Mouse (Mus musculus) v-Abl transformed pro-B cells (cell line): ENCODE data around the gene Traf3ip3.

Experiments used
- in situ Hi-C, 2 experiments: fragments of 400-800 bp; cut with MboI; formaldehyde crosslinking; loops; one replicate each; pipeline ENCODE4 v1.15.1; 2025; ENCODE audit not compliant: unreplicated experiment in 2 of 2

Traf3ip3 gene

DNA sequence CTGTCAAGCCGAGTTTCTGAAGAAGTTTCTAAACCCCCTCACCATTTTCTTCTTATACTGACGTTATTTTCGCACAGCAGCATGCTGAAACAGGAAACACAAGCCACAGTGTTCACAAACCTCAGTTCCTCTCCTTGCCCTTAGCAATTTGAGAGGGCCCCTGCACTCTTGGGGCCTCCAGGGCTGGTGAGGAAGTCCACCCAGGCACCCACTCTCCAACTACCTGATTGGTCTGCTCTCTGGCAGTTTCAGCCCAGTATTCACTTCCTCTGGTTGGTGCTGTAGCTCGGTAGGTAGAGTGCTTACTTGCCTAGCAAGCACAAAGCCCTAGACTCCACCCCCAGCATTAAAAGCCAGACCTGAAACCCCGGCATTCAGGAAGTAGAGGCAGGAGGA is at the start of gene Traf3ip3:
Traf3ip3 (minus strand) TSS at position 321 of the 396 bp plus-strand sequence.
- in situ Hi-C loops, result loop anchor here (10.0 to 25.0 kb wide), 4 partner anchors 197 to 511 kb away; no protein-coding TSS in a partner anchor

GRCm38 (mm10) chr1:193250026-193250425 is 48.5 kb upstream of the Traf3ip3 start:
- in situ Hi-C loops, result loop anchor here (5.0 to 10.0 kb wide), 5 partner anchors 38 to 127 kb away; partner anchors contain the start of gene Lamb3 (in 1 of the 2)

- in situ Hi-C loops, result no loop called here
Observed at GRCm38 (mm10) chr1:193244235-193244634, 42.7 kb upstream of the Traf3ip3 start.

GRCm38 (mm10) chr1:193243571-193244193 is 42.2 kb upstream of the Traf3ip3 start:
- in situ Hi-C loops, result no loop called here

DNA sequence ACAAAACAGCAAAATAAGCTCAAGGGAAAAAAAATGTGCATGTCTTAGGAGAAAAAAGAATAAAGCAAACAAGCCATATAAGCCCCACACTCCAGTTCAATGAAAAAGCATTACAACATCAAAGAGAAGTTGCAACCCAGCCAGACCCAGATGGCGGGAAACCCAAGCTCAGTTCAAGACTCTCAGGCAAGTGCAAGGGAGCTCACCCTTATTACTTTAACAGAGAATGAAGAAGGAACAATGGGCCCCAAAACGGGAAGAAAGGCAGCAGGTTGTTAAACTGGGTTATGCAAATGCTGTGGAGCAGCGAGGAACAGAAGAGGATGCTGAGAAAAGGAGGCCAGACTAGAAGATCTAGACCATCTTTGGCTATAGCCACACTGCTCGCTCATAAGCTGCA is 41.4 kb upstream of the Traf3ip3 start:
- in situ Hi-C loops, result no loop called here

GRCm38 (mm10) chr1:193242238-193242637 is 40.7 kb upstream of the Traf3ip3 start:
- in situ Hi-C loops, result no loop called here

GRCm38 (mm10) chr1:193241436-193241835 is 39.9 kb upstream of the Traf3ip3 start:
- in situ Hi-C loops, result no loop called here

DNA sequence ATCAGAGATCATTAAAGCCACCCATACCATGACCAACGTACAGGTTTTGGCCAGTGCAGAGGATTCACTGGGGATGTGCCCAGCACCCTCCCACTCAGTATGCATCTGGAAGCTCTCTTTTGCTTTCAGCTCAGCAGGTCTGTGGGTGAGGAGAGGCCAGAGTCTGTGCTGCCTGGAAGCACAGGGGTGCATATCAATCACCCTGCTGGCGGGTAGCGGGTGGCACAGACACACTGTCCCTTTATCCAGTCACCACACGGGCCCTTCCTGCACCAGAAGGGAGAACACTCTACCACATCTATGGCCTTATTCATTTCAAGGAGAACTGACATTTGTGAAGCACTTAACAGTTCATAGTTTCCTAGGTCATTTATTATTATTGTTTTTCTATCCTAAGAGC is 36.9 kb upstream of the Traf3ip3 start:
- in situ Hi-C loops, result no loop called here

GRCm38 (mm10) chr1:193234930-193235329 is 33.4 kb upstream of the Traf3ip3 start:
- in situ Hi-C loops, result no loop called here

DNA sequence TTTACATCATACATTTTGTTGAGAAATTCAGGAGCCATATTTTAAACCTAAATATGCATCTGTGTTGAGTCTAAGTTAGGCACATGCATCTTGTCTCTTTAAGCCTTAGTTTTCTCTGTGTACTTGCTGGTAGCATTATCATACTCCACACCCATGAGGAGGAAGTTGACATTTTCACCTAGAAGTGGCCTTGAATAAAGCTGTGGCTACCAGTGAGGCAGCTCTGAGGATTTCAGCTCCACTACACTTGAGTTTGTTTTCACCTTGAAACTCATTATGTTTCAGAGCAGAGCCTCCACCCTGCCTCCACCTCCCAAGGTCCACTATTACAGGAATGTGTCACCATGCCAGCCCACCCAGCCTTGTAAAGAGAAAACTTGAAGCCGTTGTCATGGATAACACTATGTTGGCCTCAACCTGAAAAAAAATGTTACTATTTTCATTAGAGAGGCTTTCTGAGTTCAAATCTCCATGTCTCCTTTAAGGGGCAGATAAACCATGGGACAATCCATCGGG is 32.7 kb upstream of the Traf3ip3 start:
- in situ Hi-C loops, result no loop called here

DNA sequence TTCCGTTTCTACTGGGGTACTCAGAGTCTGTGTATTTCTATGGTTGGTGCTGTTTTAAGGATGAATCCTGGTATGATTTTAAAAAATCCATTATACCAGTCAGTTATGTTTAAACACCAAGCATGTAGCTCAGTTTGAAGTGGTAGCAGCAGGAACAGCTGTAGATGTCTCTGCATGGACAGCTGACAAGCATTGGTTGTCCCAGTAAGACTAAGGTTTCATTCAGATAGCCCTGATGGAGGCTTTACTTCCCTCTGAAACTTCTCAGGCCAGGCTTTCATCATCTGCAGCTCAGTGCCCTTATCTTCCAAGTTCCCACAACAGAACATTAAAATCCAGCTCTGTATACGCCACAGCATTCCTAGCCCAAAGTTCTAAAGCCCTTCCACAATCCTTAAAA is 31.2 kb upstream of the Traf3ip3 start:
- in situ Hi-C loops, result no loop called here

DNA sequence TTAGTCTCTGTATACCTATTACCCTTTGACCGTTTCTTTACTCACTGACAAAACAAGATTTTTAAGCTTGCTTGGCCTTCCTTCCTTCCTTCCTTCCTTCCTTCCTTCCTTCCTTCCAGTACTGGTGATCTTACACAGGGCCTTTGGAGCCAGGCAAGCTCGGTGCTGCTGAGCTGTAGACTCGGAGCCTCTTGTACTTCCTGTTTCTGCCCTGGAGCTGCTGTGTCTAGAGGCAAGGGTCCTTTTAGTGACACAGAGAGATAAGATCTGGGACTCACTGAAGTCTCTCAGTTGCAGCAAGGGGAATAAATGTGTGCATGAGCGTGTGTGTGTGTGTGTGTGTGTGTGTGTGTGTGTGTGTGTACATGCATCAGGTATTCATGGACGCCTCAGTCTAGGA is 29.4 kb upstream of the Traf3ip3 start:
- in situ Hi-C loops, result no loop called here

DNA sequence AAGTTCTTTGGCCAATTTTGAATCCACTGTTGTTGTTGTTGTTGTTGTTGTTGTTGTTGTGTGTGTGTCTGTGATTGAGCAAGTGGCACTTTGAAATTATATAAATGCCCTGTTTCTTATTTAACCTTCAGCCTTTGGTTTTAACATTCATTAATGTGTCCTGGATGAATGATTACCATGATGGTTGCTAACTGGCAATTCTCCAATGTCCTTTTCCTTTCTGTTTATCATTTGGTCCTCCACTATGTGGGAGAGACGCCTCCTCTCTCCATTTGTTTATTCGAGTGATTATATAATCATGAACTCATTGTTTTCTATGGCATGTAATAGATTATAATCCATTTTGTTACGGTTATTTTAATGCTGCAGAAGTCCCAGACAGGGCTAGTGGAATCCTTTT is 29.0 kb upstream of the Traf3ip3 start:
- in situ Hi-C loops, result no loop called here

DNA sequence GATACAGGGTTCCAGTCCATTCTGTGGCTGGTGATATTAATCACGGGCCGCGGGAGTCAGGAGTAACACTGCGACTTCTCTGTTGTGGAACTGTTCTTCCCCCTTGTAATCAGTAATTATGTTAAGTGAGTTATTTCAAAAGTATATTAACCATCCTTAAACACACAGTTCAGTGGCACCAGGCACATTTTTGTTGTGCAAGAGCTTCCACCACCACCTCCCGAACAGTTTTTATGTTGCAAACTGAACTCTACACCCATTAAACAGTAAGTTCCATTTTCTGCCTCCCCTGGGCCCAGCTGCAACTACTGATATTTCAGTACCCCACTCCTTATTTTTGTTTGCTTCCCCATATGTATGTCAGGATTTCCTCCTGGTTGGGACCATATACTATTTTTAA is 28.1 kb upstream of the Traf3ip3 start:
- in situ Hi-C loops, result no loop called here

GRCm38 (mm10) chr1:193227537-193227936 is 26.0 kb upstream of the Traf3ip3 start:
- in situ Hi-C loops, result no loop called here

DNA sequence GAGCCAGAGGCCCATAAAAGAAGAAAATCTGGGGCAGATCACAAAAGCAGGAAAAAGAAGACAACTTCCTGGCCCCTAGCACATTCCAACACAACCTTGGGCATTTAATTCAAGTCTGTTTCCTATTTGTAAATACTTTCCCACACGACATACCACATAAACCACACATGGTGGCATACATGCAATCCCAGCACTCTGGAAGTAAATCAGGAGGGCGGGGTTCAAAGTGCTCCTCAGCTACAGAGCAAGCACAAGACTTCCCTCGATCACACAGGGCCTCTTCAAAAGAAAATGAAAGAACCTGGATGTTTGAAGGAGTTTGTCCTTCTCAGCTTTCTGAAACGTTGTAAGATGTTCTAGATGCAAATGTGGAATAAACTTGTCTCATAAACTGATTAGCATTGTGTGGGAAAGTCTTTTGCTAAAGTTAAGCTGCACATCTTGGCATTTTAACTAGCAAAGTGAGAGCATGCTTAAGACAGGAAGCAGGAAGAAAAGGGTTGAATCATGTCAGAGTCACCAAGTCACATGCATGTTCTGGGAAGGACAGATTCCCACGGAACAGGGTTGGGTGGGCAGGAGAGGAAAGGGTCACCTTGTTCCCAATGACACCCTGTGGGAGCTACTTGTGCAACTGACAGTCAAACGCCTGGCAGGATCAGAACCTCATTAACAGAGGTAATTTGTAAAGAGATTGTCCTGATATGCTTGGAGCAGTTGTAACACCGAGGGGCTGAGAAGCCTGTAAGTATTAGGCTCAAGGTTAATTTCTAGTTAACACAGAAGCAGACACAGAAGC is 25.4 kb upstream of the Traf3ip3 start:
- in situ Hi-C loops, result no loop called here

- in situ Hi-C loops, result no loop called here
Observed at GRCm38 (mm10) chr1:193226114-193226513, 24.6 kb upstream of the Traf3ip3 start.

GRCm38 (mm10) chr1:193225531-193225930 is 24.0 kb upstream of the Traf3ip3 start:
- in situ Hi-C loops, result no loop called here

GRCm38 (mm10) chr1:193220408-193220807 is 18.9 kb upstream of the Traf3ip3 start:
- in situ Hi-C loops, result loop anchor here (25.0 kb wide), 2 partner anchors 367 to 492 kb away; no protein-coding TSS in a partner anchor

GRCm38 (mm10) chr1:193216000-193216399 is 14.5 kb upstream of the Traf3ip3 start:
- in situ Hi-C loops, result loop anchor here (25.0 kb wide), 2 partner anchors 371 to 496 kb away; no protein-coding TSS in a partner anchor

DNA sequence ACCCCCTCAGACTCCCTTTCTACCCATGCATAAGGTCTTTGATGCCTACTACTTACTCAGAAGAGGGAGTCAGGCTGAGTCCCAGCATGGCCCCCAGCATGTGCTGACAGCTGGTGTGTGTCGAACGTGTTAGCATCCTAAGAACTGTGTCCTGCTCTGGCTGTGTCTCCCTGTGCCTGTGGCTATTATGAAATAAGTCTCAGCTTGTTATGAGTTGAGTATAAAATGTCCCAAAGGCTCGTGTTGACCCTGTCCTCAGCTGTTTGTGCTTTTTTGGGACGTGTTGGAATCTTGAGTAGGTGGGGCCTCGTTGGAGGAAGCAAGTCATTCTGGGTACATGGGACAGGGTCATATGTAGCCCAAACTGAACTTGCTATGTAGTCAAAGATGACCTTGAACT is 12.6 kb upstream of the Traf3ip3 start:
- in situ Hi-C loops, result loop anchor here (5.0 to 25.0 kb wide), 3 partner anchors 38 to 498 kb away; no protein-coding TSS in a partner anchor
